Mouse (Mus musculus): ENCODE data around the gene Drc1.

The Drc1 gene

DNA sequence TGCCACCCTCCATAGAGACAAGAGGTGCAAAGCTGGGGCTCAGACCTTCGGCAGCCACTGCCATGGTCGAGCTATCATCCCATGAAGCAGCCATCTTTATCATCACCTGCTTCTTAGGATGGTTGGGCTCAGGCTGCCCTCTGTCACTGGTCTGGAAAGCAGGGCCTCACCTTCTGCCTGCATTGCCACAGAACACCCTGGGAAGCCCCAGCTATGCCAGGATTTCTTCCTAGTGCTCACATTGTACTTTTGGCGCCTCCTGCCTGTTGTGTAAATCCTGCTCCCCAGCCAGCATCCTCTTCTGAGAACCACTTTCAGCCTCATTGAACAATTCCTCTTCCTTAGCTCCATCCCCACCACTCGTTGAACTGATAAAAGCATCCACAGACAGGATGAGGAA, 134.7 kb downstream of the Drc1 start:
- in situ Hi-C loops (cut with MboI) = no loop called here

Measured in mature B cell (primary cell).